Mouse (Mus musculus): ENCODE results near the gene Zbtb38. TPM values are rescaled to one million over a fixed set of nuclear protein-coding genes. Genes with fewer than 3 reads are reported as not detected.

The Zbtb38 gene
- polyA plus RNA-seq, 1 experiment from 2014 or later, result 11.3 TPM

DNA sequence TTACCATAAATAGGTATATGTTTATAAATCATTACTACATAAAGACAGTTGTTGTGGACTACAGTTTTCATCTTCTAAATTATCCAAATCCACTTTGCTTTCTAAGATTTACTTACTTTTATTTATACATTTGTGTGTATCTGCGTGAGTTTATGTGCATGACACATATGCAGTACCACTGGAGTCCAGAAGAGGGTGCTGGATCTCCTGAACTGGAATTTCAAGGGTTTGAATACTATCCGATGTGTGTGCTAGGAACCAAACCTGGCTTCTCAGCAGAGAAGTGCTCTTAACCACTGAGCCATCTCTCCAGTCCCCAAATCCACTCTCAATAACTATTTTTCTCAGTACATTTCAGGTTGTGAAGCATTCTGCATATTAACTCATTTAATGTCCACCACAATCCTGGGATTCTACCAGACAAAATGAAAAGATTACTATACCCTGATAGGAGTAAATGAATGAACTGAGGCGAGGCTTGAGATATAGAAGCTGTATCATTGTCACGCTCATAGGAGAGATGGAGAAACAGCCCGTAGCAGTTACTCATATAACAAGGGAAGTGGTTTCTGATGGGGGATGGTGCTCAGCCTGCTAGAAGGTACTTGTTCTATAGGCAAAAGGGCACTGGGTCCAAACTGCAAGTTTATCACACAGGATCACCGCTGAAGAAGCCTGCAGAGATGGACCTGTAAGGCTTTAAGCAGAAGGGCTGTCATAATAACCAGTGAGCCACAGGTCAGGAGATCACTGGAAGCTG is 53.2 kb downstream of the Zbtb38 start:
- Histone ChIP-seq H3K27ac (ENCODE audit: low read depth, low read length) (no peak overlapping the region), H3K9me3 (ENCODE audit: control insufficient read depth, low read length) (peaks cover 2% of the 10 kb centered on the region; the same call in 1 of the 2 replicates), H3K4me2 (no peak overlapping the region), H3K27me3 (ENCODE audit: control insufficient read depth, insufficient read depth, low read length) (no peaks in the 10 kb centered on the region), H3K4me1 (ENCODE audit: control insufficient read depth, insufficient read depth, low read length) (no peaks in the 10 kb centered on the region), H3K4me3 (ENCODE audit: low read depth, low read length) (no peak overlapping the region), H3K9ac (ENCODE audit: low read length) (no peak overlapping the region), H3K36me3 (ENCODE audit: control insufficient read depth, insufficient read depth, low read length) (no peaks in the 10 kb centered on the region)
- DNase-seq (ENCODE audit: low spot score, missing footprints) (no peak), ATAC-seq (ENCODE audit: low FRiP score) (no peak)
- 94% methylated on average over 6 of the region's 6 CpGs for WGBS

DNA sequence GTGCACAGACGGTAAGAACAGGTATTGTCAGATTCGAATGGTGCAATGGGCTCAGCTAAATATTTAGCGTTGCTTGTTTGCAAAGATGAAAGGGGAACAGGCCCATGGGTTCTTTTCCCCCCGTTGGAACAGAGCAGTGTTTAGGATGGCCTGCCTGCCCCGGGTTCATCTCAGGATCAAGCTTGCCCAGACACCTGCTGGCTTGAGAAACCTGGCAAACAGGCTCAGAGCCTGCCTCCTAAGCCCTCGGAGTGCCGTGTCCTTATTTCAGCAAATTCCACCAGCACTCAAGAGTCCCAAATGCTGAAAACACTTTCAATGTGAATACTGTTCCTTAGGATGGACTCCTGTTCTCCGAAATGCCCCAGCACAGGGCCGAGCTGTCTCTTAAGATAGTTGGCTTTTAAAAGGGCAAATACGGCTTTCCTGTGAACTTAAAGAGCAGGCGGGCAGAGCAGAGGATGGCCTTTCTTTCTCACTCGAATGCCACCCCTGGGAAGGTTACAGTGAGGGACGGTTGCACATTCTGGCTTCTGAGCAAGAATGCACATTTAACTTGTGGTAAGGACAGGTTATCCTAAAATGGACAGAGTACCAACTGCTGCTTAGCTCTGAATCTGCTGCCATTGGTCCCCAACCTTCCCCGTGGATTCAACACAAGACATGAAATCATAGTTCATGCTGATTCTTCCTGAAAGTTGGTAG is 55.7 kb downstream of the Zbtb38 start:
- Histone ChIP-seq H3K4me2 (no peak overlapping the region), H3K36me3 (ENCODE audit: control insufficient read depth, insufficient read depth, low read length) (no peaks in the 10 kb centered on the region), H3K9me3 (ENCODE audit: control insufficient read depth, low read length) (peaks cover 2% of the 10 kb centered on the region; the same call in 1 of the 2 replicates), H3K9ac (ENCODE audit: low read length) (no peak overlapping the region), H3K27ac (ENCODE audit: low read depth, low read length) (no peak overlapping the region), H3K27me3 (ENCODE audit: control insufficient read depth, insufficient read depth, low read length) (no peaks in the 10 kb centered on the region), H3K4me1 (ENCODE audit: control insufficient read depth, insufficient read depth, low read length) (no peaks in the 10 kb centered on the region), H3K4me3 (ENCODE audit: low read depth, low read length) (no peak overlapping the region)
- ATAC-seq (ENCODE audit: low FRiP score) (no peak), DNase-seq (ENCODE audit: low spot score, missing footprints) (no peak)
- 87% methylated on average over 14 of the region's 14 CpGs for WGBS

DNA sequence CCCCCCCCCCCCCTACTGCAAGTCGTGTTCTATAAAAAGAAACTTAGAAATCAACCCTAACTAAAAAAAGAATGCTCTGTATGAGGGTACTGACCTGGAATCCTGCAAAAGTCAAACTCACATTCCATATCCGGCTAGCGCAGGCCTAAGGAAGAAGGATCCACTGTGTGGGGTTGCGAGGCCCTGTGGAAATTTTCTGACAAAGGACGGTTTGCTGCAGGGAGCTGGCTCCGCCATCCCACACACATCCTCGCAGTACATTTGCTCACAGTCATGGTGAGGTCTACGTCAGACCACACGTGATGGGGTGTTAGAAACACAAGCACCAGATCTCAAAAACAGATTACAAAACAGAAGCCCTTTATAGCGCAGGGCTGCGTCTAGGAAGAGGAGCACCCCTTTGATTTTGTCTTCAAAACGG is 56.5 kb downstream of the Zbtb38 start:
- Histone ChIP-seq H3K27ac (ENCODE audit: low read depth, low read length) (no peak overlapping the region), H3K9ac (ENCODE audit: low read length) (no peak overlapping the region), H3K9me3 (ENCODE audit: control insufficient read depth, low read length) (peaks cover 2% of the 10 kb centered on the region; the same call in 1 of the 2 replicates), H3K4me2 (no peak overlapping the region), H3K36me3 (ENCODE audit: control insufficient read depth, insufficient read depth, low read length) (no peaks in the 10 kb centered on the region), H3K27me3 (ENCODE audit: control insufficient read depth, insufficient read depth, low read length) (no peaks in the 10 kb centered on the region), H3K4me3 (ENCODE audit: low read depth, low read length) (no peak overlapping the region), H3K4me1 (ENCODE audit: control insufficient read depth, insufficient read depth, low read length) (no peaks in the 10 kb centered on the region)
- no peak for DNase-seq (ENCODE audit: low spot score, missing footprints)
- 89% methylated on average over 12 of the region's 12 CpGs for WGBS
- no peak for ATAC-seq (ENCODE audit: low FRiP score)

DNA sequence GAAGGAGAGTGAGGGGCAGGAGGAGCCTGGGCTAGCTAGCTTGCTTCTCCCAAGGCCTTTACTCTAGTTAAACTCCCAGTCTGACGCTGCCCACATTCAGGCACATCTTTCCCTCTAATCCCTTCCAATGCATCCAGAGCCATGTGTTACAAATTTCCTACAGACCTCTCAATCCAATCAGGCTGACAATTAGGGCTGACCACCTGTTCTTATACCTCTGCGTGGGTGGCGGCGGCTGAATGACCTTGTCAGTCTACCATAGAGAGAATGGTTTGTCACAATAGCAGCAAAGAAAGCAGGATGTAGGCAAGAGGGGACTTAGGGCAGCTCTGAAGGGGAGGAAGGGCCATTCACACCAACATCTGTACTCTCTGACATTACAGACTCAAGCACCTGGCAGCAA is 62.2 kb downstream of the Zbtb38 start:
- 70% methylated on average over 4 of the region's 4 CpGs for WGBS
- H3K27ac ChIP-seq (ENCODE audit: low read depth, low read length), result no peak overlapping the region
- ATAC-seq (ENCODE audit: low FRiP score) (no peak), DNase-seq (ENCODE audit: low spot score, missing footprints) (no peak)
- H3K4me3 ChIP-seq (ENCODE audit: low read depth, low read length), result no peak overlapping the region
- no peaks in the 10 kb centered on the region for H3K27me3 ChIP-seq (ENCODE audit: control insufficient read depth, insufficient read depth, low read length)
- no peak overlapping the region for H3K4me2 ChIP-seq
- no peaks in the 10 kb centered on the region for H3K36me3 ChIP-seq (ENCODE audit: control insufficient read depth, insufficient read depth, low read length)
- H3K9ac ChIP-seq (ENCODE audit: low read length), result no peak overlapping the region
- H3K4me1 ChIP-seq (ENCODE audit: control insufficient read depth, insufficient read depth, low read length), result no peaks in the 10 kb centered on the region; the same call in 1 of the 2 replicates
- H3K9me3 ChIP-seq (ENCODE audit: control insufficient read depth, low read length), result no peaks in the 10 kb centered on the region

DNA sequence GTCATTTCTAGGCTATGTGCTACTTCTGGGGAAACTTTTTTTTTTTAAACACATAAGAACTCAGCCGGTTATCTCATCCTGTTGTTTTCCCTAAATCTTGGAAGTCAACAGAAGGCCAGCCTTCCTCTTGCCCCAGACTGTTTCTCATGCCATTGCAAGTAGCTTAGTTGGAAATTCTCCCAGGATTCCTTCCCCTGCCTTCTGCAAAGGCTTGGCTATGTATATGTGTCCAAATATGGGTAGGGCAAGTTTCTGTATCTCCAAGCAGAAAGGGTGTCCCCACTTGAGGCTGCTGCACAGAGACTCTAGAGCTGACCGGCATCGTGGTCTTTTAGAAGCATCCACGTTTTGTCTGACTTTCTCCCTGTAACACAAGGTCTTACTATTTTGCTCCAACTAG is 63.6 kb downstream of the Zbtb38 start:
- no peaks in the 10 kb centered on the region; the same call in 1 of the 2 replicates for H3K4me1 ChIP-seq (ENCODE audit: control insufficient read depth, insufficient read depth, low read length)
- no peak overlapping the region for H3K9ac ChIP-seq (ENCODE audit: low read length)
- DNase-seq (ENCODE audit: low spot score, missing footprints), result no peak
- no peak overlapping the region for H3K4me2 ChIP-seq
- H3K9me3 ChIP-seq (ENCODE audit: control insufficient read depth, low read length), result no peaks in the 10 kb centered on the region
- H3K36me3 ChIP-seq (ENCODE audit: control insufficient read depth, insufficient read depth, low read length), result no peaks in the 10 kb centered on the region
- no peaks in the 10 kb centered on the region for H3K27me3 ChIP-seq (ENCODE audit: control insufficient read depth, insufficient read depth, low read length)
- 93% methylated on average over 4 of the region's 4 CpGs for WGBS
- H3K4me3 ChIP-seq (ENCODE audit: low read depth, low read length), result no peak overlapping the region
- ATAC-seq (ENCODE audit: low FRiP score), result no peak
- no peak overlapping the region for H3K27ac ChIP-seq (ENCODE audit: low read depth, low read length)

DNA sequence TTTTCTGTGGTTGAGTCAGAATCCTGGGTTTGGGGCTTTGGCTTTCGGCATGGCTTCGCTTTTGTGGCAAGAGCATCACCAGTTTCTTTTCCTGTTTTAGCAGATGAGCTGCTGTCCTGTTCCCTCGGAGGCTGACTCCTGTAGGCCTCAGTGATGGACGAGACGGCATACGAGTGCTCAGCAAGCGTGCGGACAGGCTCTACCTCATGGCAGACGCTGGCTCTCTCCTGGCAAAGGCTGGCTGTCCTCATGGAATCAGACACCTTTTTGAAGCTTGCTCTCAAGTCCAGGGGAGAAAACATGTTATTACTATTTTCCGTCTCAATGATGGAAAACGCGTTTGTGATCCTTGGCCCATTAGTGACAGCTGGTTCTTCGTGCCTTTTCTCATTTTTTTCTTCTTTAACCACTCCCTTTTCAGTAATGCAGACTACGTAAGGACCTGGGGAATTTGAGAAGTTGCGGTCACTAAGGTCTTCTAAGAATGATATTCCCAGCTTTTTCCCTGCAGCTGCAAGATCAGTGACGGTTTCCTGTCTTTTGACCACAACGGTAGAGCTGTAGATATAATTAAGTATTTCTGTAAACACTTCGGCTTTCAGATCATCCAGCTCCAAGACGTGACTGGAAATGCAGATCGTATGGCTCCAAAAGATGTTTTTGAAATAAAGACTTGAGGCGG is 64.3 kb downstream of the Zbtb38 start:
- ATAC-seq (ENCODE audit: low FRiP score) (no peak), DNase-seq (ENCODE audit: low spot score, missing footprints) (no peak)
- no peak overlapping the region for H3K9ac ChIP-seq (ENCODE audit: low read length)
- no peak overlapping the region for H3K4me3 ChIP-seq (ENCODE audit: low read depth, low read length)
- no peaks in the 10 kb centered on the region for H3K27me3 ChIP-seq (ENCODE audit: control insufficient read depth, insufficient read depth, low read length)
- no peak overlapping the region for H3K4me2 ChIP-seq
- H3K36me3 ChIP-seq (ENCODE audit: control insufficient read depth, insufficient read depth, low read length), result no peaks in the 10 kb centered on the region
- H3K4me1 ChIP-seq (ENCODE audit: control insufficient read depth, insufficient read depth, low read length), result no peaks in the 10 kb centered on the region; the same call in 1 of the 2 replicates
- 95% methylated on average over 21 of the region's 21 CpGs for WGBS
- no peaks in the 10 kb centered on the region for H3K9me3 ChIP-seq (ENCODE audit: control insufficient read depth, low read length)
- H3K27ac ChIP-seq (ENCODE audit: low read depth, low read length), result no peak overlapping the region

DNA sequence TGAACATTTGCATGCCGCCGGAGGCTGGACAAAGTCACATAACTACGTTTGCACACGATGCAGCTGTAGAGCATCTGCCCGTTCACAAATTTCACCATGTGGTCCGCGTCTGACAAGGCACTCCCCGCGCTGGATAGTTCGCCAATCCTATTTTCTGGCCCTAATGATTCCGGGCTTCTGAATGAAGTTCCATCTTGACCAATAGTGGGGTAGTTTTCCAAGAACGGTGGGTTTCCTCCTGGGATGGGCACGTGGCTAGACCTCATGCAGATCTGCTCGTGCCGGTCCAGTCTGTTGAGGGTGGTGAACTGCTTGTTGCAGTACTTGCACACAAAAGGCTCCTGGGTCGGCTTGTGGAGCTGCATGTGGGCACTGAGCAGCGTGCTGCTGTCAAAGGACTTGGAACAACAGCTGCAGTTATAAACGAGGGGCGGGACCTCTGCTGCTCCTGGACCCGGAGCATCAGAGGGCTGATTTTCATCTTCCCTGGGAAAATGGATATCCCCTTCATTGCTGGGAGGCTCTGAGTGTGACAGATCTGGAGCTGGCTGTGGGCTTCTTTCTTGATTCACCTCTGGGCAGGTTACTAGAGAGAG is 64.9 kb downstream of the Zbtb38 start:
- WGBS, result 92% methylated on average over 20 of the region's 20 CpGs
- no peak for DNase-seq (ENCODE audit: low spot score, missing footprints)
- H3K27me3 ChIP-seq (ENCODE audit: control insufficient read depth, insufficient read depth, low read length), result no peaks in the 10 kb centered on the region
- H3K27ac ChIP-seq (ENCODE audit: low read depth, low read length), result no peak overlapping the region
- H3K36me3 ChIP-seq (ENCODE audit: control insufficient read depth, insufficient read depth, low read length), result no peaks in the 10 kb centered on the region
- H3K4me2 ChIP-seq, result no peak overlapping the region
- H3K4me1 ChIP-seq (ENCODE audit: control insufficient read depth, insufficient read depth, low read length), result no peaks in the 10 kb centered on the region; the same call in 1 of the 2 replicates
- no peak overlapping the region for H3K4me3 ChIP-seq (ENCODE audit: low read depth, low read length)
- ATAC-seq (ENCODE audit: low FRiP score), result no peak
- no peak overlapping the region for H3K9ac ChIP-seq (ENCODE audit: low read length)
- H3K9me3 ChIP-seq (ENCODE audit: control insufficient read depth, low read length), result no peaks in the 10 kb centered on the region

DNA sequence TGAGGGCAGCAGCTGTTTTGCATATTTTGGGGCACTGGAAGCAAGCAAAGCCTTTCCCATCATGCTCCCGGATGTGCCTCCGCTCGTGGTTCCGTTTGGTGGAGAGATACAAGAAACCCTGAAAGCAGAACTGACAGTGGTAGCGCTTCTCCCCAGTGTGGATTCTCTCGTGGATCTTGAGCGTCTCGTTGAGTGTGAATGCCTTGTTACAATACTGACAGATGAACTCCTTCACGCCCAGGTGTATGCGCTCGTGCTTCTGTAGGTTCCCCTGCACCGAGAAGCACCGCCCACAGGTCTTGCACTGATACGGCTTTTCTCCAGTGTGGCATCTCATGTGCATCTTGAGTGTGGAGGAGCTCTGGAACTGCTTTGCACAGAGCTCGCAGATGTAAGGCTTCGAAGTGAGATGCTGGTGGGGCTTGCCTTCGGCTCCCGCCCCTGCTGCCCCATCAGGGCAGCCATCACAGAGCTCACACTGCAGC is 67.0 kb downstream of the Zbtb38 start:
- ATAC-seq (ENCODE audit: low FRiP score) (no peak), DNase-seq (ENCODE audit: low spot score, missing footprints) (no peak)
- Histone ChIP-seq H3K27me3 (ENCODE audit: control insufficient read depth, insufficient read depth, low read length) (no peaks in the 10 kb centered on the region), H3K36me3 (ENCODE audit: control insufficient read depth, insufficient read depth, low read length) (no peaks in the 10 kb centered on the region), H3K4me1 (ENCODE audit: control insufficient read depth, insufficient read depth, low read length) (no peaks in the 10 kb centered on the region; the same call in 1 of the 2 replicates), H3K4me3 (ENCODE audit: low read depth, low read length) (no peak overlapping the region), H3K9me3 (ENCODE audit: control insufficient read depth, low read length) (no peaks in the 10 kb centered on the region), H3K27ac (ENCODE audit: low read depth, low read length) (no peak overlapping the region), H3K4me2 (no peak overlapping the region), H3K9ac (ENCODE audit: low read length) (no peak overlapping the region)
- WGBS, result 91% methylated on average over 18 of the region's 18 CpGs

All from midbrain, embryonic 11.5 days (tissue).